In genomic region chr5:36593176-36593575, GRCm38 (mm10) we compare ENCODE assay signal across 8 mouse cellular contexts. TPM values are rescaled to one million over a fixed set of nuclear protein-coding genes. Genes with fewer than 3 reads are reported as not detected.
DNase-seq lines count a peak whose midpoint lies in the region; ATAC-seq and TF ChIP-seq lines count a peak whose summit lies in the region.

Tbc1d14 (minus strand) TSS chr5:36593276.

- WGBS in intestine, embryonic 15.5 days, result 81% methylated on average over 5 of the region's 5 CpGs

- H3K4me3 ChIP-seq in layer of hippocampus, adult 2 months, result no peak within 1 kb of the TSS
- no peak within 1 kb of the TSS for H3K4me3 ChIP-seq in intestine, embryonic 15.5 days (replicated peaks)

- no peaks in the 10 kb centered on the region for H3K27me3 ChIP-seq in intestine, embryonic 15.5 days (replicated peaks)

- H3K36me3 ChIP-seq in intestine, embryonic 15.5 days, result no peaks in the 10 kb centered on the region

- no peak for ATAC-seq in intestine, embryonic 15.5 days
- ATAC-seq in monocyte, adult 5-6 weeks (replicated peaks; ENCODE audit: insufficient number of reproducible peaks, low FRiP score, low TSS enrichment, poor library complexity, severe bottlenecking), result no peak

- DNase-seq in layer of hippocampus, adult 2 months (ENCODE audit: low spot score in 2 of 2), result no peak
- DNase-seq in layer of hippocampus, adult 11-12 months (ENCODE audit: low spot score), result no peak
- no peak for DNase-seq in adrenal gland, adult 2 months
- no peak for DNase-seq in gastrocnemius, adult 8-10 months (ENCODE audit: low spot score in 2 of 2)
- no peak for DNase-seq in Muller cell, postnatal 12 days (ENCODE audit: inconsistent ontology term)
- no peak for DNase-seq in thymus, postnatal 14 days

- H3K4me2 ChIP-seq in intestine, embryonic 15.5 days (replicated peaks), result no peak within 1 kb of the TSS

- H3K9ac ChIP-seq in intestine, embryonic 15.5 days, result no peak within 1 kb of the TSS

- H3K9me3 ChIP-seq in intestine, embryonic 15.5 days, result no peaks in the 10 kb centered on the region

- no peak within 1 kb of the TSS for H3K27ac ChIP-seq in layer of hippocampus, adult 2 months
- no peak within 1 kb of the TSS for H3K27ac ChIP-seq in intestine, embryonic 15.5 days

- TF ChIP-seq CTCF in layer of hippocampus, adult 2 months (conservative IDR thresholded peaks at IDR 0.05), result no peak

- no peaks in the 10 kb centered on the region; the same call in 1 of the 2 replicates for H3K4me1 ChIP-seq in intestine, embryonic 15.5 days (replicated peaks)

RNA-seq across cellular contexts. Expression of gene Tbc1d14, which starts in this region (rescaled TPM):
- total RNA-seq in layer of hippocampus, adult 2 months (2021), result 100 to 1,000 TPM; 101 to 105 TPM
- total RNA-seq in adrenal gland, adult 2 months (2021), result 10 to 100 TPM; 42.1 to 47.0 TPM
- polyA plus RNA-seq in adrenal gland, adult 2 months (2012; rRNA removed), result 16.3 and 18.8 TPM in 2 replicates
- 10 to 100 TPM; 13.9 to 15.2 (median 15.1) TPM for total RNA-seq in gastrocnemius, adult 8-10 months (2022)
- polyA plus RNA-seq in intestine, embryonic 15.5 days (2015; fragmentation: Nextera tagmentation; extraction: Ambion mirVana), result 30.0 and 30.3 TPM in 2 replicates
- 13.0 to 38.8 TPM (median 18.7 TPM) in 3 replicates for total RNA-seq in monocyte, adult 5-6 weeks (2017)
